Mouse (Mus musculus) forebrain, postnatal 0 days (tissue): ENCODE data around the gene Wipf1. TPM values are rescaled to one million over a fixed set of nuclear protein-coding genes. Genes with fewer than 3 reads are reported as not detected.

Experiments used
- ATAC-seq: fragments of 200-750 bp; cut with Nextera tagmentation; 2 replicates; pipeline ENCODE4 v1.8.0; 2017; ENCODE audit warnings: mild to moderate bottlenecking, moderate library complexity
- DNase-seq: peaks from one replicate; pipeline ENCODE4 v3.0.0-alpha.2; 2015
- H3K27ac ChIP-seq: fragments of 300-500 bp; sonication (generic); 2 replicates; pipeline ENCODE4 v1.5.1; 2014; ENCODE audit warnings: low read depth, mild to moderate bottlenecking, antibody characterized with exemption, low read length, moderate library complexity, mixed read lengths
- H3K27me3 ChIP-seq: fragments of 300-500 bp; sonication (generic); 2 replicates; pipeline ENCODE4 v1.6.1; 2014; ENCODE audit warnings: mild to moderate bottlenecking, low read length, mixed read lengths; ENCODE audit not compliant: insufficient read depth
- H3K36me3 ChIP-seq: fragments of 300-500 bp; sonication (generic); 2 replicates; pipeline ENCODE4 v1.6.1; 2014; ENCODE audit warnings: mild to moderate bottlenecking, moderate library complexity; ENCODE audit not compliant: insufficient read depth
- H3K4me1 ChIP-seq: fragments of 300-500 bp; sonication (generic); 2 replicates; pipeline ENCODE4 v1.6.1; 2014; ENCODE audit warnings: antibody characterized with exemption; ENCODE audit not compliant: insufficient read depth
- H3K4me2 ChIP-seq: fragments of 300-500 bp; sonication (generic); 2 replicates; pipeline ENCODE4 v1.6.1; 2014; ENCODE audit warnings: low read depth, mild to moderate bottlenecking, moderate library complexity
- H3K4me3 ChIP-seq: fragments of 300-500 bp; sonication (generic); 2 replicates; pipeline ENCODE4 v1.5.1; 2014; ENCODE audit warnings: low read depth, low read length, mixed read lengths
- H3K9ac ChIP-seq: fragments of 300-500 bp; sonication (generic); 2 replicates; pipeline ENCODE4 v1.6.1; 2014; ENCODE audit warnings: mild to moderate bottlenecking
- H3K9me3 ChIP-seq: fragments of 300-500 bp; sonication (generic); 2 replicates; pipeline ENCODE4 v1.6.1; 2016; ENCODE audit warnings: low read length
- CTCF ChIP-seq: sonication (generic); IDR thresholded peaks from 2 replicates; pipeline ENCODE4 v1.5.1; 2016; ENCODE audit warnings: antibody characterized with exemption, control low read depth, low read depth
- WGBS: fragments of 180-500 bp; shearing (Covaris S2); extraction: QIAGEN DNeasy Blood & Tissue Kit; methylation state at CpG from one replicate; pipeline ENCODE4 v1.1.7; 2014; 5-methylcytosine and 5-hydroxymethylcytosine counted together
- polyA plus RNA-seq: library from polyadenylated mRNA; unstranded; fragments of >200 nt; fragmentation: Nextera tagmentation; extraction: Ambion mirVana; gene quantifications from 2 replicates; pipeline ENCODE4 v1.2.1, GENCODE M21; 2015
- total RNA-seq: library from RNA; depleted of rRNA; stranded (reverse); fragments of >200 nt; gene quantifications from 2 replicates; pipeline ENCODE4 v1.2.3, GENCODE M21; 2014

Wipf1 gene
- total and polyA plus RNA-seq, 2 experiments from 2014 or later = 2.0 to 2.4 TPM

DNA sequence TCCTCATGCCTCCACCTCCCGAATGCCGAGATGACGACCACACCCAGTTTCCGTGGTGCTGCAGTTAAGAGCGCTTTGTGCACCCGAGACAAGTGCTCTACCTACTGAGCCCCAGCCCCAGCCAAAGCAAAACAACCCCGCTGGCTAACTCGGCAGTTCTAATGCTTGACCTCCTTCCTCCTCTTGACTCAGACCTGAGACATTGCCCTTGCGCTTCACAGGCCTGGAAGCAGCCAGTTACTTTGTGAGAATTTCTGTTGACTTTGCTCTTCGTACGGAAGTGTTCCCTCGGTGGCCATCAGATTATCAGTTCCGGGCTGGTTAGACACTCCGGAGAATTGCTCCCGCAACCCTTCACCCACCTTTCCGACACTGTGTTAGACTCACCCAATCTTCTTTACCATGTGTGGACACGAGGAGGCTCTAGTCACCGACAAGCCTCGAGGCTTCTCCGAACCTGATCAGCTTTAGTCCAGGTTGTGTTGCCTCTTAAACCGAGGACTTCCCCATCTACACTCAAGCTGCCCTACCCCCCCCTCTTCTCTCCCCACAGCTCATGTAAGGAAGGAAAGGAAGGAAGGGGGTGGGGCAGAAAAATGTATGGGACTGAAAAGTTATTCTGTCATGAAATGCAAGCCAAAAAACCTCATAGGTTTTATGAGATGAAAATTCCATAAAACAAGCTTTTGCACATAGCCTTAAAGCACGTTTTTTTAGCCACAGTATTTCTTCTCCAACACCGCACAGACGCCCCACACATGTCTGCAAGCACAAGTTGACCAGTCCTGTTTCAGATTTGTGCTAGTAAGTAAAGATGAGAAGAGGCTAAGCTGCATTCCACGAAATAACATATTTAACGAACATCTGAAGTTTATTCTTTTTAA is 44.1 kb downstream of the Wipf1 start:
- Histone ChIP-seq H3K9ac (no peak overlapping the region), H3K4me1 (peaks cover 7% of the 10 kb centered on the region; the same call in 1 of the 2 replicates), H3K9me3 (no peaks in the 10 kb centered on the region), H3K4me2 (no peak overlapping the region), H3K27me3 (no peaks in the 10 kb centered on the region), H3K36me3 (no peaks in the 10 kb centered on the region), H3K4me3 (no peak overlapping the region), H3K27ac (no peak overlapping the region)
- WGBS = 79% methylated on average over 26 of the region's 26 CpGs
- DNase-seq = no peak
- no peak for TF ChIP-seq CTCF
- ATAC-seq = no peak

DNA sequence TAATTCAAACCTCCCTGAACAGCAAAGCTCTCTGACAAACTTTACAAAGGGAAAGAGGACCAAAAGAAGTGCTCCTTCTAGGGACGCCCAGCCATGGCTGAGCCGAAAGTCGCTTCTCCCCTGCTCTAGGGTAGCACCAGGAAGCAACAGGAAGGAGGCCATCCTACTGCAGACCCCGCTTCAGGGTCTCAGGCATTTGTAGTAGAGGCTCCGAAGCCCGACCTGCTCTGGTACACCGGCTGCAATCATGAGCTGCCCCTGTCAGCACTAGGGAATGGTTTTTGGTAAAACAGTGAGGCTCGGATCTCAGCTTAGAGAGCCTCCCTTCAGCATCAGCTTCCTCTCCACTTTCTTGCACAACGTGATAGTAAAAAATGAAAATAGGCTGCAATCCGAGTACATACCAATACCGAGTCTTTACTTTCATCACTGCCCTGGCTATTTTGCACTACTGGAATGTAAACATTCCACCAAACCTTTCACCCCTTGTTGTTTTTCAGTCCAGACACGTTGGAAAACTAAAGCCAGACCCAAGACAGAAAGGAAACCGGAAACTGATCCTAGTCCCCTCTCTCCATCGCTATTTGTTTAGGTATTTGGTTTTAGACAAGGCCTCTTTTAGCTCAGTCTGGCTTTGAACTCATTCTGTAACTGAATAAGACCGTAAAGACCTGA is 44.8 kb downstream of the Wipf1 start:
- WGBS = 47% methylated on average over 15 of the region's 15 CpGs
- H3K4me2 ChIP-seq = no peak overlapping the region
- ATAC-seq (no peak), DNase-seq (no peak)
- H3K9ac ChIP-seq = no peak overlapping the region
- H3K27me3 ChIP-seq = no peaks in the 10 kb centered on the region
- peaks cover 7% of the 10 kb centered on the region; the same call in 1 of the 2 replicates for H3K4me1 ChIP-seq
- H3K9me3 ChIP-seq = no peaks in the 10 kb centered on the region
- H3K4me3 ChIP-seq = no peak overlapping the region
- H3K36me3 ChIP-seq = no peaks in the 10 kb centered on the region
- TF ChIP-seq CTCF = no peak
- no peak overlapping the region; the same call in 1 of the 2 replicates for H3K27ac ChIP-seq

DNA sequence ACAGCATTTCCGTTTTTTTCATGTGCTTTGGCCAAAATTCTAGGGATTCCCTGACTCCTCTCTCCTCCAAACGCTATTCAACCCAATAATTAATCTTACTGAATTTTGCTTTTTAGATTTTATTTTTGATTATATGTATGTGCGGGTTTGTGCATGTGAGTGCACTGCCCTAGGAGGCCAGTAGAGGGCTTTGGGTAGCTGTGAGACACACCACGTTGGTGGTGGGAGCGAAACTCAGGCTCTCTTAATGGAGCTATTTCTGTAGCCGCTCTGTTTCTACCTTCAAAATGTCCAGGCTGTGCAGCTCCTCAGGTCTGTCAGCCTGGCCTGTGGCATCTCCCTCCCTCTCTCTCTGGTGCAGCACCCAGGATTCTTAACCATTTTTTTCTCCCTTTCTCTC is 50.7 kb downstream of the Wipf1 start:
- Histone ChIP-seq H3K4me2 (no peak overlapping the region), H3K9ac (no peak overlapping the region), H3K27ac (no peak overlapping the region), H3K9me3 (no peaks in the 10 kb centered on the region), H3K27me3 (no peaks in the 10 kb centered on the region), H3K4me3 (no peak overlapping the region), H3K4me1 (no peaks in the 10 kb centered on the region), H3K36me3 (no peaks in the 10 kb centered on the region)
- ATAC-seq = no peak
- WGBS = 95% methylated on average over 6 of the region's 6 CpGs
- DNase-seq = no peak
- no peak for TF ChIP-seq CTCF

GRCm38 (mm10) chr2:73477501-73477900 is 52.0 kb downstream of the Wipf1 start:
- TF ChIP-seq CTCF = no peak
- H3K36me3 ChIP-seq = no peaks in the 10 kb centered on the region
- no peak for ATAC-seq
- H3K9me3 ChIP-seq = no peaks in the 10 kb centered on the region
- WGBS = 87% methylated on average over 7 of the region's 7 CpGs
- no peak overlapping the region for H3K27ac ChIP-seq
- no peak overlapping the region for H3K4me3 ChIP-seq
- no peaks in the 10 kb centered on the region for H3K27me3 ChIP-seq
- no peak overlapping the region for H3K9ac ChIP-seq
- no peak for DNase-seq
- no peaks in the 10 kb centered on the region for H3K4me1 ChIP-seq
- no peak overlapping the region for H3K4me2 ChIP-seq

DNA sequence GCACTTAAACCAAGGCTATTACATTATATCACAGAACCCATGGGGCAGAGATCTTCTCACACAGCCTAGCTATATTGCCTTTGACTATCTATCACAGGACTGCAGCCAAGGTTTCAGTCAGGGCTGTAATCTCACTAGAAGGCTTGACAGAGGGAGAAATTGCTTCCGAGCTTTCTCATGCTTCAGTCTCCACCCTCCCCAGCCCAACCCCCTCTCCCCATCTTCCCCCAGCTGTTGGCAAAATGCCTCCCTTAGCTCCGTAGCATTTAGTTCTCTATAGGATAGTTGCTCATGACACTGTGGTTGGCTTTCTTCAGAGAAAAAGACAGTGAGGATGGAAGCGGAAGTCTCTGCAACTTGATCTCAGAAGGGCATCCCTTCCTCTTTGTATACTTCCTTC is 54.0 kb downstream of the Wipf1 start:
- Histone ChIP-seq H3K4me2 (no peak overlapping the region), H3K9ac (no peak overlapping the region), H3K4me3 (no peak overlapping the region), H3K36me3 (no peaks in the 10 kb centered on the region), H3K9me3 (no peaks in the 10 kb centered on the region), H3K4me1 (no peaks in the 10 kb centered on the region), H3K27ac (no peak overlapping the region), H3K27me3 (no peaks in the 10 kb centered on the region)
- no peak for DNase-seq
- ATAC-seq = no peak
- no peak for TF ChIP-seq CTCF
- WGBS = 43% methylated on average over 3 of the region's 3 CpGs

DNA sequence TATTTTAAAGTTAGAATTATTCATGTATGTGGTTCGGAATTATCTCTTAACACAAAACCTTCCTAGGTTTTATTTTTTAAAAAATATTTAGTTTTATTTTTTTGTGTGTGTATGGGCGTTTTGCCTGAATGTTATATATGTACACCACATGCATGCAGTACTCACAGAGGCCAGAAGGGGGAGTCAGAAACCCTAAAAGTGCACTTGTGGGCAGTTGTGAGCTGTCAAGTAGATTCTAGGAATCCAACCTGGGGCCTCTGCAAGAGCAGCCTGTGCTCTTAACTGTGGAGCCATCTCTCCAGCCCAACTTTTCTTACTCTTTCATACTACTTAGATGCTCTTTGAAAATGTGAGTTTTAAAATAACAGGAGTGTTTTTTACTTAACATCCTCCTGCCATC is 57.4 kb downstream of the Wipf1 start:
- Histone ChIP-seq H3K4me3 (no peak overlapping the region), H3K27me3 (no peaks in the 10 kb centered on the region), H3K4me2 (no peak overlapping the region), H3K9me3 (no peaks in the 10 kb centered on the region), H3K4me1 (no peaks in the 10 kb centered on the region), H3K27ac (no peak overlapping the region), H3K36me3 (no peaks in the 10 kb centered on the region), H3K9ac (no peak overlapping the region)
- DNase-seq (no peak), ATAC-seq (no peak)
- 95% methylated on average over 2 of the region's 2 CpGs for WGBS
- TF ChIP-seq CTCF = 0 out of 2 replicates have a peak, but pooled peaks have one; percentile 11

DNA sequence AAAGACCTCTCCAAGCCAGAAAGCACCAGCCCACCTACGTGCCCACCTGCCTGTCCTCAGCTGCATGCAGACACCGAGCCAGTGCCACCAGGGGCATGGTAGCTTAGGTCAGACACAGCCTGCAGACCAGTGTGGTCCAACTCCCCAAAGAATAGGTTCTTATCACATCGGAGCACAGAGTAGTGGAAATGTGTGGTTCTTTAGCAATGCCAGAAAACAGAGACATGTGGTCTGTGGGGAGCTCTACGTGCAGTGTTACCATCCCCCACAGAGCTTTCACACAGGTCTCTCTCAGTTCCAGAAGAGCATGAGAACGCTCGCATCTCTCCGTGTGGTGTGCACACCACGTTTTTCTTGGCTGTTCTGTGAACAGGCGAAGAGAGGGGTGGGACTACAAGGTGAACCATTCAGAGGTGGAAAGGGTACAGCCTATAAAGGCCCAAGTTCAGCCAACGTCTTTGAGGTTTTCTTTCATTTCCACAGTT is 59.3 kb downstream of the Wipf1 start:
- no peak for TF ChIP-seq CTCF
- ATAC-seq (no peak), DNase-seq (no peak)
- Histone ChIP-seq H3K4me3 (no peak overlapping the region), H3K36me3 (no peaks in the 10 kb centered on the region), H3K4me2 (no peak overlapping the region), H3K4me1 (no peaks in the 10 kb centered on the region), H3K9me3 (no peaks in the 10 kb centered on the region), H3K27me3 (no peaks in the 10 kb centered on the region), H3K27ac (no peak overlapping the region), H3K9ac (no peak overlapping the region)
- WGBS = 76% methylated on average over 10 of the region's 10 CpGs
